Mouse (Mus musculus): ENCODE measurements around the gene Kcnj6.

DNA sequence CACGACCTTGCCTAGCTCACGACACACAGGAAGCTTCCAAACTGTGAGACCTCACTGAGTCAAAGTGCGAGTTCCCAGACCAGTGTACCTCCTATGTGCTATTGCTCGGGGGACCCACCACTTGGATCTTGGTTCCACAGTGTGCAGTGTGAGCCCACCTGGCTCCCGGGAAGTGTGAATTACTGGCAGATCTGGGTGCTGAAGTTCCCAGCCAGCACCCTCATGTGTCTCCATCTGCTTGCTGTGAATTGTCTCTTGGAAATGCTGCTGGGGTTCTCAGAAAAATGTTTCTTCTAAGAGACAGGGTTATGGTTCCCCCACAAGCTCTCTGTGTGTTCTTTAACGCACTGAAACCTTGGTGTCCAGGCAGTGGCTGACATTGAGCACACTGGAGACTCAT, 98.7 kb downstream of the Kcnj6 start:
- no peak for TF ChIP-seq POLR2A (IDR thresholded peaks at IDR 0.05; ENCODE audit: low read depth, low read length)
- TF ChIP-seq CTCF (IDR thresholded peaks at IDR 0.05; ENCODE audit: extremely low read depth, insufficient read depth, insufficient read length, insufficient replicate concordance): no peak

Measured in spleen, adult 2 months (tissue).